Mouse (Mus musculus): ENCODE data around the gene Rnf5. TPM values are rescaled to one million over a fixed set of nuclear protein-coding genes. Genes with fewer than 3 reads are reported as not detected.

The Rnf5 gene
- polyA plus RNA-seq, 1 experiment from 2014 or later, result 302 TPM

- H3K36me3 ChIP-seq (ENCODE audit: poor library complexity, severe bottlenecking), result peaks cover 47% of the 10 kb centered on the region
- H3K9ac ChIP-seq, result peak within 1 kb of the TSS; percentile 46; the same call in 1 of the 2 replicates
- H3K9me3 ChIP-seq (replicated peaks), result no peaks in the 10 kb centered on the region
- no peak within 1 kb of the TSS for H3K4me3 ChIP-seq
- no peak for ATAC-seq
- no peak within 1 kb of the TSS for H3K4me2 ChIP-seq
- 25% methylated on average over 6 of the region's 6 CpGs for WGBS
- H3K4me1 ChIP-seq, result peaks cover 50% of the 10 kb centered on the region
- no peaks in the 10 kb centered on the region for H3K27me3 ChIP-seq
- peak within 1 kb of the TSS; percentile 19; the same call in 1 of the 2 replicates for H3K27ac ChIP-seq
These were observed 5.9 kb downstream of the Rnf5 start, which contains the start of gene Ager for GRCm38 (mm10) chr17:34597566-34598095. Ager (plus strand) TSS chr17:34597862.

DNA sequence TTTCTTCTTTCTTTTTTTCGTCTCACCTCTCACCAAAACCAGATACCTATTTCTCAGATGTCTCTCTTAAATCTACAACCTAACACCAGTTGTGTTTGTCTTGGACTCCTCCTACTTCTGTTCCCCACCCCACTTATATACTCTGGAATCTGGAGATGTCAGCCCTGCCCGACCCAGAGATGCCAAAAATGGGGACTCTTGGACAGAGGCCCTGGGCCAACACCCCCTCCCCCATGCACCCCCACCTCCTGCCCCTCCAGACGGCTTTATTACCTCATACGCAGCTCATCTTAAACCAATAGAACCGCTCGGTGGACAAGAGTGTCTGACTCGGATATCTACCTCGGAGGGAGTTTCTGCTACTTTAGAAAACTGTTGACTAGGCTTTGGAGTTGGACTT is 7.4 kb downstream of the Rnf5 start:
- Histone ChIP-seq H3K36me3 (ENCODE audit: poor library complexity, severe bottlenecking) (peaks cover 39% of the 10 kb centered on the region), H3K27me3 (no peaks in the 10 kb centered on the region), H3K27ac (no peak overlapping the region), H3K9ac (0 out of 2 replicates have a peak overlapping the region, but pooled peaks have one; percentile 16), H3K4me1 (peaks cover 47% of the 10 kb centered on the region), H3K4me3 (no peak overlapping the region), H3K4me2 (no peak overlapping the region), H3K9me3 (replicated peaks) (no peaks in the 10 kb centered on the region)
- ATAC-seq, result no peak
- 83% methylated on average over 8 of the region's 8 CpGs for WGBS

GRCm38 (mm10) chr17:34593752-34594525 is 9.6 kb downstream of the Rnf5 start:
- Histone ChIP-seq H3K27me3 (no peaks in the 10 kb centered on the region), H3K9me3 (replicated peaks) (no peaks in the 10 kb centered on the region), H3K9ac (peak overlapping the region; percentile 99), H3K36me3 (ENCODE audit: poor library complexity, severe bottlenecking) (peaks cover 24% of the 10 kb centered on the region), H3K4me1 (peaks cover 67% of the 10 kb centered on the region), H3K27ac (peak overlapping the region; percentile 99), H3K4me2 (peak overlapping the region; percentile 97), H3K4me3 (peak overlapping the region; percentile 85)
- 46% methylated on average over 32 of the region's 34 CpGs for WGBS
- ATAC-seq, result no peak

- Histone ChIP-seq H3K27ac (peak overlapping the region; percentile 99), H3K9ac (peak overlapping the region; percentile 99), H3K27me3 (no peaks in the 10 kb centered on the region), H3K4me1 (peaks cover 73% of the 10 kb centered on the region), H3K9me3 (replicated peaks) (no peaks in the 10 kb centered on the region), H3K36me3 (ENCODE audit: poor library complexity, severe bottlenecking) (peaks cover 24% of the 10 kb centered on the region), H3K4me3 (peak overlapping the region; percentile 85), H3K4me2 (peak overlapping the region; percentile 97)
- ATAC-seq, result peak; percentile 25; the same call in 1 of the 2 replicates
- 1% methylated on average over 29 of the region's 32 CpGs for WGBS
These were observed 10.6 kb downstream of the Rnf5 start for GRCm38 (mm10) chr17:34592581-34593549.

DNA sequence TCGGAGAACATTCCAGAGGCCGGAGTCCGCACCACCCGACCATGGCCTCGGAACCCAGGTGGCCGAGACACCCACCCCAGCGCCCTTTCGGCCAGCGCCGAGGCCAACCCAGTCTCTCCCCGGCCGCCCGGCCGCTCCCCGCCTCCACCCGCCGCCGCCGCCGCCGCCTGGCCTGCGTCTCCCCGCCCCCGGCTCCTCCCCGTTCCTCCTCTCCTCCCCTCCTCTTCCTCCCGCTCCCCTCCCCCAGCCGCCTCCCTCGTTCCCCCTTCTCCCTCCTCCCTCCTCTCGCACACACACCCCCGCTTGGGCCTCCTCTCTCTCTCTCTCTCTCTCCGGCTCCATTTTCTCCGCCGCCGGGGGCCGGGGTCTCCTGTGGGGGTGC is 11.5 kb downstream of the Rnf5 start:
- H3K36me3 ChIP-seq (ENCODE audit: poor library complexity, severe bottlenecking), result peaks cover 24% of the 10 kb centered on the region
- peak overlapping the region; percentile 99 for H3K9ac ChIP-seq
- 0% methylated on average over 17 of the region's 35 CpGs for WGBS
- H3K27me3 ChIP-seq, result no peaks in the 10 kb centered on the region
- peak; percentile 44 for ATAC-seq
- H3K9me3 ChIP-seq (replicated peaks), result no peaks in the 10 kb centered on the region
- H3K4me3 ChIP-seq, result peak overlapping the region; percentile 85
- peak overlapping the region; percentile 97 for H3K4me2 ChIP-seq
- H3K4me1 ChIP-seq, result peaks cover 72% of the 10 kb centered on the region
- peak overlapping the region; percentile 99 for H3K27ac ChIP-seq

- ATAC-seq, result peak; percentile 6; the same call in 1 of the 2 replicates
- H3K27ac ChIP-seq, result peak within 1 kb of the TSS; percentile 99
- H3K27me3 ChIP-seq, result no peaks in the 10 kb centered on the region
- H3K36me3 ChIP-seq (ENCODE audit: poor library complexity, severe bottlenecking), result peaks cover 24% of the 10 kb centered on the region
- H3K9me3 ChIP-seq (replicated peaks), result no peaks in the 10 kb centered on the region
- H3K4me3 ChIP-seq, result peak within 1 kb of the TSS; percentile 85
- 3% methylated on average over 21 of the region's 21 CpGs for whole genome bisulfite sequencing
- H3K4me1 ChIP-seq, result peaks cover 75% of the 10 kb centered on the region
- H3K9ac ChIP-seq, result peak within 1 kb of the TSS; percentile 99
- H3K4me2 ChIP-seq, result peak within 1 kb of the TSS; percentile 97
These were observed 12.2 kb downstream of the Rnf5 start, which contains the start of gene Pbx2 for GRCm38 (mm10) chr17:34591029-34591993. Pbx2 (plus strand) TSS chr17:34591266.

- Histone ChIP-seq H3K36me3 (ENCODE audit: poor library complexity, severe bottlenecking) (peaks cover 14% of the 10 kb centered on the region), H3K9me3 (replicated peaks) (no peaks in the 10 kb centered on the region), H3K4me2 (peak overlapping the region; percentile 97), H3K27me3 (no peaks in the 10 kb centered on the region), H3K27ac (peak overlapping the region; percentile 99), H3K4me3 (peak overlapping the region; percentile 85; the same call in 1 of the 2 replicates), H3K9ac (no peak overlapping the region; the same call in 1 of the 2 replicates), H3K4me1 (peaks cover 78% of the 10 kb centered on the region)
- 71% methylated on average over 15 of the region's 15 CpGs for whole genome bisulfite sequencing
- no peak for ATAC-seq
These were observed 13.1 kb downstream of the Rnf5 start for GRCm38 (mm10) chr17:34590154-34590987.

DNA sequence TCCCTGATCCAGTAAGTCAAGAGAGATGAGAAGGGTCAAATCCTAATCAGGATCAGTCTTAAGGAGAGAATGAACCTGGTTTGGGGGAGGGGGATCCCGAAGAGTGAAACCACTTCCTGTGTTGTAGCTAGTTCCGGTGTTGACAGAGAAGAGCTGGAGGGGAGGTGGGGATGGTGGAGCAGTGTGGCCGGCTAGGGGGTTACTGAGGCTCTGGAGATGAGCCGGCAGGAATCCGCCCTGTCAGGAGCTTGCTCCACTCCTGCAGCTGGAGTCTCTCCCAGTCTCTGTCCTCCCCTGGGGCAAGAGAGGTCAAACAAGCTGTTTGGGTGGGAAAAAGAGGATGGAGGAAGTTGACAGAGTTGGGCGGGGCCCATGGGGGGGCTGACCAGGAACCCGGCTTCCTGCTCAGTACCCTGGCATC is 13.8 kb downstream of the Rnf5 start, which contains the start of gene Gpsm3:
Gpsm3 (plus strand) TSS at position 126 of the 421 bp plus-strand sequence.
- Histone ChIP-seq H3K27me3 (no peaks in the 10 kb centered on the region), H3K27ac (peak within 1 kb of the TSS; percentile 99), H3K4me3 (no peak within 1 kb of the TSS), H3K9me3 (replicated peaks) (no peaks in the 10 kb centered on the region), H3K36me3 (ENCODE audit: poor library complexity, severe bottlenecking) (peaks cover 8% of the 10 kb centered on the region), H3K4me1 (peaks cover 73% of the 10 kb centered on the region), H3K9ac (no peak within 1 kb of the TSS; the same call in 1 of the 2 replicates), H3K4me2 (peak within 1 kb of the TSS; percentile 97)
- no peak for ATAC-seq
- WGBS, result 48% methylated on average over 7 of the region's 7 CpGs

- H3K27me3 ChIP-seq, result no peaks in the 10 kb centered on the region
- 53% methylated on average over 7 of the region's 7 CpGs for WGBS
- H3K4me1 ChIP-seq, result peaks cover 68% of the 10 kb centered on the region
- no peak overlapping the region for H3K4me3 ChIP-seq
- 0 out of 2 replicates have a peak overlapping the region, but pooled peaks have one; percentile 8 for H3K4me2 ChIP-seq
- H3K36me3 ChIP-seq (ENCODE audit: poor library complexity, severe bottlenecking), result peaks cover 3% of the 10 kb centered on the region
- no peak for ATAC-seq
- no peak overlapping the region for H3K9ac ChIP-seq
- H3K9me3 ChIP-seq (replicated peaks), result no peaks in the 10 kb centered on the region
- no peak overlapping the region; the same call in 1 of the 2 replicates for H3K27ac ChIP-seq
These were observed 14.3 kb downstream of the Rnf5 start for GRCm38 (mm10) chr17:34589206-34589605.

- Histone ChIP-seq H3K4me1 (peaks cover 64% of the 10 kb centered on the region), H3K4me3 (no peak overlapping the region), H3K9me3 (replicated peaks) (no peaks in the 10 kb centered on the region), H3K9ac (no peak overlapping the region), H3K27me3 (no peaks in the 10 kb centered on the region), H3K27ac (no peak overlapping the region), H3K36me3 (ENCODE audit: poor library complexity, severe bottlenecking) (no peaks in the 10 kb centered on the region), H3K4me2 (0 out of 2 replicates have a peak overlapping the region, but pooled peaks have one; percentile 89)
- no peak for ATAC-seq
- 61% methylated on average over 3 of the region's 3 CpGs for WGBS
These were observed 14.7 kb downstream of the Rnf5 start for GRCm38 (mm10) chr17:34588767-34589166.

Data from forebrain, embryonic 13.5 days (tissue).